Mouse (Mus musculus) erythroid progenitor cell, adult 5-6 weeks (primary cell): ENCODE measurements at regions not wholly inside any gene's neighbourhood (a gene's known extent, or its start where the extent isn't known, plus 50 kb on each side); places are given as distances from the start of the nearest gene placed in this dataset.
A peak's percentile ranks its signal among the peaks of the same experiment; 100 is the strongest.

Experiments
- ATAC-seq: replicated peaks from 2 replicates; pipeline ENCODE4 v1.8.0; 2016; ENCODE audit warnings: moderate number of reproducible peaks, mild to moderate bottlenecking, moderate TSS enrichment, inconsistent platforms; ENCODE audit not compliant: poor library complexity, low FRiP score, severe bottlenecking

DNA sequence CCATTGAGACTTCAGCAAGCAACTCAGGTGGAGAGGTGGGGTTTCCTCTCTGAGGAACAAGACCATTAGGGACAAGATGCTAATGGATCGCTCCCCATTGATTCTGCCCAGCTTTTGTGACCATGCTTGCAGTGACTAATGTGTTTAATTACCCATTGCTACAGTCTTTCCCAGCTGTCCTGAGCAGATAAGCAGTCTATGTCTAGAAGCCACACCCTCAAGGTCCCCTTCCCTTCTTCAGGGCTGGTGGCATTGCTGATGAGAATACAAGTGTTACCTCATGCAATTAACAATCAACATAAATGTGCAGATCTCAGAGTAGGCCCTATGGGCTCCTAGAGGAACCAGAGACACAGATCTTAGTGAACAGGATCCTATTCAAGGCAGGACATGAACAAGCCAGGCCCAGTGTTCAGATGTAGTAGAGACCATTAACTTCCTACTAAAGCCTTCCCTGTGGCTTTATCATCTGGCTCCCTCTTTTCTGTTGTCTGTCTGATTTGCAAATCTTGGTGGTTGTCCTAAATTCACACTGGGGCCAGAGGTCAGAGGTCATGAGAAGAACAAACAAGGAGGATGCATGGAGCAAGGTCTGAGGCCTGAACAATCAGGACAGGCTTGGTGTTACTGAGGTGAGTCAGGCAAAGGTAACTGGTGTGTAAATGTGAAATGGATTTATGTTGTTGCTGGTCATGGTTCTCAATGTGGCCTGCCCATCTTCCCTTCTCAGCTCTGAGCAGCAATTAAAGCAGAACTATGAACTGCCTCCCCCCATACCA, 56.8 kb downstream of the Odc1 start:
- peak; percentile 87 for ATAC-seq

DNA sequence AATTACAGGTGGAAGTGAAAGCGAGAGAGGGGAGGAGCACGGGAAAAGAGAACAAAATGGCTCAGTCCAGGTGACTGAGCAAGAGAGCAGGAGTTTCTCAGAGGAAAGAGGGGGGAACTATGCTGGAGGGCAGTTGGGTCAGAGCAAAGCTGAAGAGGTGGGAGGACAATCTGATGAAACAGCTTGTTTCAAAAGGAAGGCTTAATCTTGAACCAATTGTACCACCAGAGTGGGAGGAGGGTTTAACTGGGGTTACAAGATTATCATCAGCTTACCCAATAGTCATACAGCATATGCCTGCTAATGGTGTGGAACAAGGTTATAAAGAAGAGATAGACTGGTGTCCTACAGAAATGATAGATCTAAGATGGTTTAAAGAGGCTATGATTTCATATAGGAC, 59.0 kb downstream of the Odc1 start:
- no peak for ATAC-seq

DNA sequence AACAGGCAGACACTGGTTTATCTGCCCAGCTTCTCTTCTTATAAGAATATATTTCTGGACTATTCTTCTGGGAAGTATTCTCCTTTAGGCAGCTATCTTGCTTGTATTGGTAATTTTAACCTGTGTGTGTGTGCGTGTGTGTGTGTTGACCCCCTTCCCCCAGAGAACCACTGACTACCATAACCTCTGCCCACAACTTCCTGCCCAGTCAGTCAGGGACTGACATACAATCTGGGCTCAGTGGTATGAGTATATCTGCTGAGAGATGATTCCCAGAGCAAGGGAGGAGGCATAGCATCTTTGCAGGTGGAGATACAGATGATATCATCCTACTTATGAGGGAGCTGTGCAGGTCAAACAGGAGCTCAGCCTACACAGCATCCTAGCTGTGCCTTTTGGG, 65.8 kb downstream of the Odc1 start:
- ATAC-seq = no peak

DNA sequence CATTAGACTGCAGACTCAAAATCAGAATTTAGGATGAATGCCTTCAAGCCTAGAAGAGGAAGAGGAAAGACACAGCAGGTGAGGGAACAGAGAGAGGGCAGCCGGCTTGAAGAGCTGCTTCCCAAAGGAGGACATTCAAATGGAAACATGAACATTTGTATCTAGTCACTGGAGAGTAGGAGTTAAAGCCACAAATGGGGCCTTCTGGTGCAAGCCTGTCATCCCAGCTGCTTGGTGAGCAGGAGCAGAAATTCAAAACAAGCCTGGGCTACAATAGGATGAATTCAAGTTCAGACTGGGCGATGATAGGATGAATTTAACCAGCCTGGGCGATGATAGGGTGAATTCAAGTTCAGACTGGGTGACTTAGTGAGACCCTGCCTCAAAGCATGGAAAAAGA, 67.4 kb downstream of the Odc1 start:
- no peak for ATAC-seq

DNA sequence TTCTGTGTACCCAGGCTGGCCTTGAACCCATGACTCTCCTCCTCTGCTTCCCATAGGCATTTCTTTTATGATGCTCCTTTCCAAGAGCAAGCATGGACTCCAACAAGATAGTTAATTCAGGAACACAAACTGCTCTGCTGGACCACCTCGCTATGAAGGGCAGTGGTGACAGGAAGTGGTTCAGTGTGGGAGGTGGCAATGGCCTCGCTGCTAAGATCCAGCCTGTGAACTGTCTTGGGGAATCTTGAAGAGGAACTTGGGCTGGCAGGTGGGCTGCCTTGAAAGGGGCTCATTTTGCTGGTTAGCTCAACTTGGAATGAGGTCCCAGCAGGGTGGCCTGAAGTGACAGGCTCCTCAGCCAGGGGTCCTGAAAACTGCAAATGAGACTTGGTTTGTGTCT, 72.4 kb upstream of the Hpcal1 start:
- ATAC-seq = no peak

DNA sequence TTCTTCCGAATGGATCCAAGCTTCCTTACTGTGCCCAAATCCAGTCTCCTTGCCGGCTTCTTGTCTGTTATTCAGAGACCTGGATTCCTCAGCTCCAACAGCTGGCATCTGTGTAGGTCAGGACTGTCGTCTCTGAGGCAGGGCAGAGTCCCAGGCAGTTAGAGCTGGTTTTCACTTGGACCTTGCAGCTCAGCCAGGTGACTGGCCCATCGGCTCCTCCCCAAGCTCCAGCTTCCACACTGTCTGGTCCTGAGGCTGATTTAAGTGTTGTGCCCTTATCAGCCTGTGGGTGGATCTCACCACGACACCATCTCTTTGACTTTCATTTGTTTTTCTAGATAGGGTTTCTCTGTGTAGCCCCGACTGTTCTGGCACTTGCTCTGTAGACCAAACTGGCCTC, 70.4 kb upstream of the Hpcal1 start:
- no peak for ATAC-seq

DNA sequence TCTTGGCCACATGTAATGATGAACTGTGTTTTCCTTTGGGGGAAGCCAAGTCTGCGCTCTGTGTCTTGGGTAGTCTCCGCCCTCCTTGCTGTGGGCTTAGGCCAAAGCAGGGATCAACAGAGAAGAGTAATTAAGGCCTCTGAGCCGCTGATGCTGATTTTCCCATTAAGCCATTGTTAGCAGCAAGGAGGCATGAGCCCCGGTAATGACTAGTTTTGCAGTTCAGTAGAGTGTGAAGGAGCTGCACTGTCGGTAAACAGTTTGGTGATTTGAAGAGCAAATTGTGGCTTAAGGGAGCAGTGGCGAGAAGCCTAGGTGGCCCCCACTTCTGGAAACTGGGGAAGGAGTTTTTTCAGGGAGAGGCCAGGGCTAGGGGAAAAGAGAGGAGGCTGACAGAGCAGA, 69.2 kb upstream of the Hpcal1 start:
- ATAC-seq = no peak

DNA sequence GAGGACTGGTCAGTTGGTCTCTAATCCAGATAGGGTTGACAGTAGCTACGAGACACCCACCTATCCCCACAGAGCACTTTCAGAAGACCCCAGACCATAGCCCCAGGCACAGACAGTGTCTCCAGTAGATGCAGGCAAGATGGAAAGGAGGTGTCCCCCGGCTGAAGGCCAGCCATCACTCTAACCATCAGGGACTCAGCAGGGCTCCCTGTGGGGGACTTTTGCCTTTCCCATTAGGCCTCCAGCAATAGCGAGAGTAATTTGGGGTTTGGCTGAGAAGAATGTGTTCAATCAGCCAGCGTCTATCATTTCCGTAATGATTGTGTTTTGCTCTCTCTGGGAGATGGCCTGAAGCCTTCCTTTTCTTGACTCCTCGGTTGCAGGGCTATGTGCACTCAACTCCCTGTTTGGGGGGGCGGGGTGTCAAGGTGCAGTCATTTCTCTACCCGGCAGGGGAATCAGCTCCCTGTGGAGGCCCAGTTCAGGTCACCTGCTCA, 68.1 kb upstream of the Hpcal1 start:
- no peak for ATAC-seq

DNA sequence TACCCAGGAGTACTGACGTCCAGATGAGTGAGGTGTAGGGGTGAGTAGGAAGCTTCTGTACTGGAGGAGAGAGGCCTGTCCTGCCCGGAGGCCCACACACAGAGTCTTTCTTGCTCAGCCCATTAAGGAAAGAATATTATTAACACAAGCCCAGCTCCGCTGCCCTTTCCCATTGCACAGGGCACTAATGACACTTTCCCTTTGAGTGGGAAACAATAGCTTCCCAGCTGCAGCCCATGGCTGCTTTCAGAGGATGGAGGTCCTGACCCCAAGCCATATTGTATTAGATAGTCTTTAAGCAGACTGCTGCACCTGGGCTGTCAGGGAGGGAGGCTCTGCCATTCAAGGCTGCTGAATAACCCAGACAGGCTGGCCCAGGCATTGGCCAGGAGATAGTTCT, 64.6 kb upstream of the Hpcal1 start:
- no peak for ATAC-seq

DNA sequence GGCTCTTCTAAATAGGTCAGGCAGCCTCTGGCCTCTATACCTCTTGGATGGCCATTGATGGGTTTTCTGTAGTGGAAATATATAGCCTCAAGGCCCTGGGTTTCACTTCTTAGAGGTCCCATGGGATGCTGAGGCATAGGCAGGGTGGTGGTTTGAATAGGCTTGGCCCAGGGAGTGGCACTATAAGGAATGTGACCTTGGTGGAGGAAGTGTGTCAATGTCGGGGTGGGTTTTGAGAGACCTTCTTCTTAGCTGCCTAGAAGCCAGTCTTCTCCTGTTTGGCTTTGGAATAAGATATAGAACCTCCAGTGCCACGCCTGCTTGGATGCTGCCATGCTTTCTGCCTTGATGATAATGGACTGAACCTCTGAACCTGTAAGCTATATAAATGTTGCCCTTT, 59.5 kb upstream of the Hpcal1 start:
- ATAC-seq = no peak

DNA sequence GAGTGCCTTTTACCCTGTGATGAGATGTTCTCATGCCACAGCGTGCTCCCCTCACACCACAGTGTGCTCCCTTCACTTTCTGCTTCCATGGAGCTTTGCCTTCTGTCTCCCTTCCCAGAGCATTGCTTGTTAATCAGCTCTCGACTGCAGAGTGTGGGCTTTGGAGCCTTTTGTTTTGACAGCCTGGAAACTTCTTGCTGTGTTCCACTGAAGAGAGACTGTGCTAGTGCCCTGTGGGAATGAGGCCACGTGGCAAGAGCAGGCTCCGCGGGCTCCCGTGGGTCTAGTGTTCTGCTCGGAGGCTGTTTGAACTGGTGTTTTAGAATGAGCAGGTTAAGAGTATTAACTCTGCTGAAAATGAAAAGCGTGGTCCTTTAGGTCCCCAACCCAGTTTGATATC, 54.5 kb upstream of the Hpcal1 start:
- ATAC-seq = no peak

DNA sequence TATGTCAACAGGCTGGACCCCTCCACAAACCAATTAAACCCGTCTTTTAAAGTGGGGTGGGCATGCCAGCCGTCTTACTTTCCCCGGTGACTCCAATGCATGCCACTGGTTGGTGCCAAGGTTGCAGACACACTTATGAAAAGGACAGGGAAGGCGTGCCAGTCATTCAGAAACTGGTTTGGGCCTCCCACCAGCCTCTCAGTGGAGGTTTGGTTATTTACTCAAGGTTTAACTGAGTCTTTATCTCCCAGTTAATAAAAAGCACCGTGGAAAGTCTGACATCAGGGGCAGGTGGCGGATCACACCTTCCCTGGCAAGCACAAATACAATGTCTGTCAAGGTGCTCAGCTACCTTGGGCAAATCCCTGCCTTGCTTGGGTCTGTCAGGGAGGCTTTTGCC, 54.1 kb upstream of the Hpcal1 start:
- no peak for ATAC-seq
